Mouse (Mus musculus) MEL (cell line): ENCODE data around the gene Igfbp6. TPM values are rescaled to one million over a fixed set of nuclear protein-coding genes. Genes with fewer than 3 reads are reported as not detected.

Experiments
- DNase-seq: peaks from one replicate; pipeline ENCODE4 v3.0.0; 2011; ENCODE audit warnings: low read depth, low spot score
- H3K27ac ChIP-seq: 2 replicates; pipeline ENCODE4 v1.5.1; 2012; ENCODE audit warnings: low read depth, mild to moderate bottlenecking, control low read depth, low read length, moderate library complexity; ENCODE audit not compliant: control insufficient read depth
- H3K27me3 ChIP-seq, 2 experiments: fragments of 150-350 bp in 1 of 2; sonication (generic) in 1 of 2; 2 replicates each; pipeline ENCODE4 v1.6.1; 2012; ENCODE audit warnings: low read length in 2 of 2, mild to moderate bottlenecking in 2 of 2, improper control_type of control experiment in 1 of 2, moderate library complexity in 1 of 2; ENCODE audit not compliant: insufficient read depth in 2 of 2, control insufficient read depth in 1 of 2
- H3K36me3 ChIP-seq, 2 experiments: 2 replicates each; pipeline ENCODE4 v1.6.1; 2012 to 2014; ENCODE audit warnings: low read length in 2 of 2, improper control_type of control experiment in 1 of 2, inconsistent platforms in 1 of 2, mild to moderate bottlenecking in 1 of 2; ENCODE audit not compliant: insufficient read depth in 2 of 2, control insufficient read depth in 1 of 2
- H3K4me1 ChIP-seq, 2 experiments: fragments of 150-350 bp in 1 of 2; sonication (generic) in 1 of 2; 2 replicates each; pipeline ENCODE4 v1.6.1; 2012; ENCODE audit warnings: low read length in 2 of 2, improper control_type of control experiment in 1 of 2, mild to moderate bottlenecking in 1 of 2; ENCODE audit not compliant: insufficient read depth in 2 of 2, control insufficient read depth in 1 of 2
- H3K4me3 ChIP-seq, 2 experiments: fragments of 150-350 bp in 1 of 2; sonication (generic) in 1 of 2; 2 replicates each; pipeline ENCODE4 v1.5.1; 2012; ENCODE audit warnings: low read depth in 2 of 2, low read length in 2 of 2, mild to moderate bottlenecking in 2 of 2, moderate library complexity in 2 of 2, control low read depth in 1 of 2, improper control_type of control experiment in 1 of 2; ENCODE audit not compliant: control insufficient read depth in 1 of 2, insufficient read depth in 1 of 2
- H3K79me2 ChIP-seq: 2 replicates; pipeline ENCODE4 v1.6.1; 2012; ENCODE audit warnings: mild to moderate bottlenecking, low read length, moderate library complexity; ENCODE audit not compliant: control insufficient read depth, poor library complexity, insufficient read depth
- H3K9ac ChIP-seq: 2 replicates; pipeline ENCODE4 v1.6.1; 2012; ENCODE audit warnings: low read depth, mild to moderate bottlenecking, control low read depth, low read length, moderate library complexity; ENCODE audit not compliant: control insufficient read depth, poor library complexity, severe bottlenecking
- H3K9me3 ChIP-seq: fragments of 150-350 bp; sonication (generic); replicated peaks from 2 replicates; pipeline ENCODE4 v1.6.1; 2012; ENCODE audit warnings: mild to moderate bottlenecking, low read length, improper control_type of control experiment, moderate library complexity; ENCODE audit not compliant: insufficient read depth
- BHLHE40 ChIP-seq: IDR thresholded peaks from 2 replicates; pipeline ENCODE4 v1.6.1; 2012; ENCODE audit warnings: low read depth, mild to moderate bottlenecking, inconsistent platforms, low read length, improper control_type of control experiment, borderline replicate concordance
- CHD1 ChIP-seq: IDR thresholded peaks from 2 replicates; pipeline ENCODE4 v1.6.1; 2012; ENCODE audit warnings: low read depth, mild to moderate bottlenecking, inconsistent platforms, low read length, improper control_type of control experiment
- CHD2 ChIP-seq: IDR thresholded peaks from 2 replicates; pipeline ENCODE4 v1.6.1; 2011; ENCODE audit warnings: low read length, improper control_type of control experiment
- E2F4 ChIP-seq: IDR thresholded peaks from 2 replicates; pipeline ENCODE4 v1.6.1; 2011; ENCODE audit warnings: low read depth, low read length, improper control_type of control experiment, borderline replicate concordance
- EP300 ChIP-seq, 2 experiments: IDR thresholded peaks; 2 replicates each; pipeline ENCODE4 v1.6.1; 2011; ENCODE audit warnings: improper control_type of control experiment in 2 of 2, low read length in 2 of 2, low read depth in 1 of 2, mild to moderate bottlenecking in 1 of 2
- ETS1 ChIP-seq: IDR thresholded peaks from 2 replicates; pipeline ENCODE4 v1.6.1; 2012; ENCODE audit warnings: low read depth, mild to moderate bottlenecking, inconsistent platforms, low read length, improper control_type of control experiment, moderate library complexity
- GABPA ChIP-seq: IDR thresholded peaks from 2 replicates; pipeline ENCODE4 v1.6.1; 2012; ENCODE audit warnings: low read depth, mild to moderate bottlenecking, inconsistent platforms, low read length, improper control_type of control experiment, moderate library complexity
- JUND ChIP-seq: IDR thresholded peaks from 2 replicates; pipeline ENCODE4 v1.6.1; 2011; ENCODE audit warnings: low read depth, mild to moderate bottlenecking, improper control_type of control experiment, low read length
- MAFK ChIP-seq: IDR thresholded peaks from 2 replicates; pipeline ENCODE4 v1.6.1; 2011; ENCODE audit warnings: low read depth, mild to moderate bottlenecking, low read length, improper control_type of control experiment, borderline replicate concordance
- RCOR1 ChIP-seq: IDR thresholded peaks from 2 replicates; pipeline ENCODE4 v1.6.1; 2012; ENCODE audit warnings: low read depth, mild to moderate bottlenecking, inconsistent platforms, low read length, improper control_type of control experiment
- SIN3A ChIP-seq: IDR thresholded peaks from 2 replicates; pipeline ENCODE4 v1.6.1; 2012; ENCODE audit warnings: low read length, improper control_type of control experiment, inconsistent platforms
- SMC3 ChIP-seq: IDR thresholded peaks from 2 replicates; pipeline ENCODE4 v1.6.1; 2011; ENCODE audit warnings: low read depth, low read length, improper control_type of control experiment
- TBP ChIP-seq: IDR thresholded peaks from 2 replicates; pipeline ENCODE4 v1.8.0; 2011; ENCODE audit warnings: low read depth, low read length, improper control_type of control experiment
- TCF12 ChIP-seq: IDR thresholded peaks from 2 replicates; pipeline ENCODE4 v1.6.1; 2014; ENCODE audit warnings: low read depth, mild to moderate bottlenecking, inconsistent platforms, low read length, improper control_type of control experiment, moderate library complexity
- ZMIZ1 ChIP-seq: IDR thresholded peaks from 2 replicates; pipeline ENCODE4 v1.6.1; 2012; ENCODE audit warnings: low read depth, mild to moderate bottlenecking, inconsistent platforms, low read length, improper control_type of control experiment, moderate library complexity
- polyA plus RNA-seq, 2 experiments: library from polyadenylated mRNA; stranded (reverse) in 1 of 2; unstranded in 1 of 2; fragments of >175 nt in 1 of 2; fragments of >200 nt in 1 of 2; gene quantifications; 2 replicates each; pipeline versions ENCODE4 v1.2.1 to v1.2.4; 2012; ENCODE audit warnings: low replicate concordance in 2 of 2, low read depth in 1 of 2; ENCODE audit not compliant: insufficient read length in 2 of 2, insufficient read depth in 1 of 2, missing spikeins in 1 of 2
- total RNA-seq: library from RNA; depleted of rRNA; stranded (reverse); fragments of 300-350 nt; gene quantifications from 2 replicates; pipeline ENCODE4 v1.2.3, GENCODE M21; 2012

Gene Igfbp6
- total and polyA plus RNA-seq, 3 experiments, result 0.65 to 1.8 TPM; not detected in 1

- H3K9me3 ChIP-seq, result no peaks in the 10 kb centered on the region
- H3K4me3 ChIP-seq, result no peak overlapping the region
- no peak overlapping the region for H3K9ac ChIP-seq
- no peaks in the 10 kb centered on the region for H3K79me2 ChIP-seq
- peak; percentile 24 for DNase-seq
- TF ChIP-seq CHD1 (no peak), RCOR1 (peak; percentile 47; the same call in 1 of the 2 replicates)
- peaks cover 11 to 20% of the 10 kb centered on the region in 2 experiments for H3K4me1 ChIP-seq
- no peak overlapping the region for H3K27ac ChIP-seq
- peaks cover 0 to 13% of the 10 kb centered on the region in 2 experiments; a peak in 2 of 4 replicates for H3K36me3 ChIP-seq
- H3K27me3 ChIP-seq, result no peaks in the 10 kb centered on the region
Measured at GRCm38 (mm10) chr15:102192820-102193386, 48.7 kb downstream of the Igfbp6 start.

GRCm38 (mm10) chr15:102193652-102194051, 49.5 kb downstream of the Igfbp6 start:
- no peaks in the 10 kb centered on the region for H3K9me3 ChIP-seq
- DNase-seq, result peak; percentile 20
- H3K27ac ChIP-seq, result no peak overlapping the region
- H3K4me1 ChIP-seq, result peaks cover 11 to 20% of the 10 kb centered on the region in 2 experiments
- TF ChIP-seq ZMIZ1 (no peak), SMC3 (no peak), CHD2 (no peak), ETS1 (no peak), JUND (no peak)
- no peak overlapping the region for H3K4me3 ChIP-seq
- H3K27me3 ChIP-seq, result no peaks in the 10 kb centered on the region
- peaks cover 0 to 13% of the 10 kb centered on the region in 2 experiments; a peak in 2 of 4 replicates for H3K36me3 ChIP-seq
- no peak overlapping the region for H3K9ac ChIP-seq
- no peaks in the 10 kb centered on the region for H3K79me2 ChIP-seq

GRCm38 (mm10) chr15:102194439-102194838, 50.3 kb downstream of the Igfbp6 start:
- H3K4me1 ChIP-seq, result peaks cover 11 to 20% of the 10 kb centered on the region in 2 experiments
- H3K79me2 ChIP-seq, result no peaks in the 10 kb centered on the region
- H3K4me3 ChIP-seq, result no peak overlapping the region
- no peak for TF ChIP-seq BHLHE40
- 0 out of 2 replicates have a peak, but pooled peaks have one; percentile 31 for TF ChIP-seq TBP
- TF ChIP-seq TCF12, result 0 out of 2 replicates have a peak, but pooled peaks have one; percentile 31
- peak; percentile 38; the same call in 1 of the 2 replicates for TF ChIP-seq ETS1
- peak; percentile 48; the same call in 1 of the 2 replicates for TF ChIP-seq SIN3A
- peak; percentile 83 for TF ChIP-seq MAFK
- peak; percentile 34 to 70; a peak in 3 of 4 replicates for TF ChIP-seq EP300 (IDR thresholded peaks at IDR 0.05; ENCODE audit: low read depth in 1 of 2, low read length in 2 of 2)
- no peak for TF ChIP-seq E2F4
- TF ChIP-seq GABPA, result peak; percentile 89
- no peak overlapping the region; the same call in 1 of the 2 replicates for H3K9ac ChIP-seq
- H3K27me3 ChIP-seq, result no peaks in the 10 kb centered on the region
- H3K27ac ChIP-seq, result peak overlapping the region; percentile 44; the same call in 1 of the 2 replicates
- DNase-seq, result peak; percentile 79
- H3K9me3 ChIP-seq, result no peaks in the 10 kb centered on the region
- H3K36me3 ChIP-seq, result peaks cover 0 to 13% of the 10 kb centered on the region in 2 experiments; a peak in 2 of 4 replicates
